Mouse (Mus musculus) kidney, embryonic 14.5 days (tissue): Measurements from ENCODE around the gene Ptpn23. TPM values are rescaled to one million over a fixed set of nuclear protein-coding genes. Genes with fewer than 3 reads are reported as not detected.

Experiments used
- ATAC-seq: fragments of 200-750 bp; cut with Nextera tagmentation; 2 replicates; pipeline ENCODE4 v1.8.0; 2017; ENCODE audit warnings: moderate number of reproducible peaks, mild to moderate bottlenecking, moderate TSS enrichment, moderate library complexity; ENCODE audit not compliant: low FRiP score, low TSS enrichment
- H3K27ac ChIP-seq: fragments of 300-500 bp; sonication (generic); 2 replicates; pipeline ENCODE4 v1.5.1; 2014; ENCODE audit warnings: low read depth, mild to moderate bottlenecking, low read length, moderate library complexity, mixed read lengths
- H3K27me3 ChIP-seq: fragments of 300-500 bp; sonication (generic); 2 replicates; pipeline ENCODE4 v1.6.1; 2014; ENCODE audit warnings: mild to moderate bottlenecking, low read length; ENCODE audit not compliant: control insufficient read depth, insufficient read depth
- H3K36me3 ChIP-seq: fragments of 300-500 bp; sonication (generic); 2 replicates; pipeline ENCODE4 v1.6.1; 2014; ENCODE audit warnings: low read length, mixed read lengths; ENCODE audit not compliant: control insufficient read depth, insufficient read depth
- H3K4me1 ChIP-seq: fragments of 300-500 bp; sonication (generic); 2 replicates; pipeline ENCODE4 v1.6.1; 2014; ENCODE audit warnings: low read length, mixed read lengths; ENCODE audit not compliant: control insufficient read depth, insufficient read depth
- H3K4me2 ChIP-seq: fragments of 300-500 bp; sonication (generic); replicated peaks from 2 replicates; pipeline ENCODE4 v1.6.1; 2014; ENCODE audit warnings: low read depth, mild to moderate bottlenecking, low read length
- H3K4me3 ChIP-seq: fragments of 300-500 bp; sonication (generic); 2 replicates; pipeline ENCODE4 v1.5.1; 2014; ENCODE audit warnings: mild to moderate bottlenecking, low read length
- H3K9ac ChIP-seq: fragments of 300-500 bp; sonication (generic); 2 replicates; pipeline ENCODE4 v1.6.1; 2014; ENCODE audit warnings: low read depth, mild to moderate bottlenecking, low read length, moderate library complexity
- H3K9me3 ChIP-seq: fragments of 300-500 bp; sonication (generic); 2 replicates; pipeline ENCODE4 v1.6.1; 2016; ENCODE audit warnings: low read length; ENCODE audit not compliant: control insufficient read depth
- WGBS: fragments of 180-500 bp; shearing (Covaris S2); extraction: QIAGEN DNeasy Blood & Tissue Kit; methylation state at CpG from one replicate; pipeline ENCODE4 v1.1.7; 2014; 5-methylcytosine and 5-hydroxymethylcytosine counted together
- polyA plus RNA-seq: library from polyadenylated mRNA; unstranded; fragments of >200 nt; fragmentation: Nextera tagmentation; extraction: Ambion mirVana; gene quantifications from 2 replicates; pipeline ENCODE4 v1.2.1, GENCODE M21; 2014

Gene Ptpn23
- polyA plus RNA-seq, 1 experiment from 2014 or later: 18.6 TPM

GRCm38 (mm10) chr9:110350188-110350587, 57.8 kb downstream of the Ptpn23 start:
- no peaks in the 10 kb centered on the region for H3K4me1 ChIP-seq
- no peak overlapping the region for H3K4me2 ChIP-seq
- H3K27ac ChIP-seq: no peak overlapping the region
- peaks cover 6% of the 10 kb centered on the region; the same call in 1 of the 2 replicates for H3K36me3 ChIP-seq
- no peaks in the 10 kb centered on the region for H3K27me3 ChIP-seq
- no peak for ATAC-seq
- H3K9ac ChIP-seq: no peak overlapping the region
- no peaks in the 10 kb centered on the region for H3K9me3 ChIP-seq
- 88% methylated on average over 5 of the region's 5 CpGs for WGBS
- no peak overlapping the region for H3K4me3 ChIP-seq

- Histone ChIP-seq H3K4me2 (no peak overlapping the region), H3K9me3 (no peaks in the 10 kb centered on the region), H3K36me3 (peaks cover 2% of the 10 kb centered on the region; the same call in 1 of the 2 replicates), H3K27me3 (no peaks in the 10 kb centered on the region), H3K4me1 (no peaks in the 10 kb centered on the region), H3K4me3 (no peak overlapping the region), H3K27ac (no peak overlapping the region), H3K9ac (no peak overlapping the region)
- ATAC-seq: no peak
- 72% methylated on average over 4 of the region's 4 CpGs for WGBS
These were observed 59.1 kb downstream of the Ptpn23 start for GRCm38 (mm10) chr9:110348899-110349298.

GRCm38 (mm10) chr9:110345057-110345739, 62.8 kb downstream of the Ptpn23 start:
- no peak for ATAC-seq
- 35% methylated on average over 7 of the region's 7 CpGs for WGBS

GRCm38 (mm10) chr9:110343805-110344204, 64.2 kb downstream of the Ptpn23 start:
- no peaks in the 10 kb centered on the region for H3K4me1 ChIP-seq
- H3K27me3 ChIP-seq: no peaks in the 10 kb centered on the region
- ATAC-seq: no peak
- 48% methylated on average over 6 of the region's 6 CpGs for WGBS
- no peak overlapping the region for H3K4me3 ChIP-seq
- H3K9ac ChIP-seq: no peak overlapping the region
- no peak overlapping the region for H3K4me2 ChIP-seq
- no peaks in the 10 kb centered on the region for H3K36me3 ChIP-seq
- no peaks in the 10 kb centered on the region for H3K9me3 ChIP-seq
- H3K27ac ChIP-seq: no peak overlapping the region

More at GRCm38 (mm10) chr9:110345057-110345739, 62.8 kb downstream of the Ptpn23 start:
- Histone ChIP-seq H3K27me3 (no peaks in the 10 kb centered on the region), H3K36me3 (no peaks in the 10 kb centered on the region), H3K4me3 (no peak overlapping the region), H3K4me1 (no peaks in the 10 kb centered on the region), H3K9ac (no peak overlapping the region), H3K9me3 (no peaks in the 10 kb centered on the region), H3K4me2 (no peak overlapping the region), H3K27ac (no peak overlapping the region)

GRCm38 (mm10) chr9:110342008-110342407, 66.0 kb downstream of the Ptpn23 start:
- Histone ChIP-seq H3K9ac (no peak overlapping the region), H3K9me3 (no peaks in the 10 kb centered on the region), H3K4me1 (no peaks in the 10 kb centered on the region), H3K27me3 (no peaks in the 10 kb centered on the region), H3K4me3 (no peak overlapping the region), H3K36me3 (no peaks in the 10 kb centered on the region), H3K4me2 (no peak overlapping the region), H3K27ac (no peak overlapping the region)
- ATAC-seq: no peak
- WGBS: 78% methylated on average over 8 of the region's 8 CpGs

GRCm38 (mm10) chr9:110340037-110340750, 67.8 kb downstream of the Ptpn23 start:
- H3K27ac ChIP-seq: no peak overlapping the region
- H3K4me1 ChIP-seq: no peaks in the 10 kb centered on the region
- 86% methylated on average over 5 of the region's 5 CpGs for WGBS
- ATAC-seq: no peak
- H3K27me3 ChIP-seq: no peaks in the 10 kb centered on the region
- H3K9me3 ChIP-seq: no peaks in the 10 kb centered on the region
- no peak overlapping the region for H3K4me2 ChIP-seq
- H3K4me3 ChIP-seq: no peak overlapping the region
- H3K36me3 ChIP-seq: no peaks in the 10 kb centered on the region
- no peak overlapping the region for H3K9ac ChIP-seq

Other genes with a start within 250 kb of the Ptpn23 start
- gene Cspg5, start 164.4 kb downstream of the Ptpn23 start, polyA plus RNA-seq: 0.76 and 1.4 TPM in 2 replicates
- 32.3 and 33.8 TPM in 2 replicates for gene Elp6, start 103.0 kb downstream of the Ptpn23 start, polyA plus RNA-seq
- gene Scap, start 74.9 kb downstream of the Ptpn23 start, polyA plus RNA-seq: 33.0 and 37.5 TPM in 2 replicates
- gene Ngp, start 11.5 kb upstream of the Ptpn23 start, polyA plus RNA-seq: not detected in 2 replicates
- gene Klhl18, start 68.5 kb upstream of the Ptpn23 start, polyA plus RNA-seq: 5.1 and 10.5 TPM in 2 replicates
- gene Kif9, start 68.7 kb upstream of the Ptpn23 start, polyA plus RNA-seq: 1.2 TPM in 2 replicates
- 46.5 and 55.9 TPM in 2 replicates for gene Setd2, start 124.4 kb upstream of the Ptpn23 start, polyA plus RNA-seq
- 23.6 and 64.4 TPM in 2 replicates for gene Nradd, start 216.2 kb upstream of the Ptpn23 start, polyA plus RNA-seq
- 2.6 and 4.8 TPM in 2 replicates for gene Nbeal2, start 245.9 kb upstream of the Ptpn23 start, polyA plus RNA-seq
- gene Ccdc12, start 248.3 kb upstream of the Ptpn23 start, polyA plus RNA-seq: 160 and 193 TPM in 2 replicates